In genomic region chr19:40510387-40511099, GRCm38 (mm10) we compare ENCODE assay signal across 10 mouse cellular contexts. TPM values are rescaled to one million over a fixed set of nuclear protein-coding genes. Genes with fewer than 3 reads are reported as not detected.
A peak's percentile ranks its signal among the peaks of the same experiment; 100 is the strongest.
DNase-seq lines count a peak whose midpoint lies in the region; ATAC-seq and TF ChIP-seq lines count a peak whose summit lies in the region.
"Had no signal": no experiment of that assay in that cellular context is flagged by ENCODE, and none has a peak within 500 bp of the region (broad histone marks: within the 10 kb centered on the region; RNA-seq: fewer than 3 reads in every experiment).

No protein-coding gene starts in this region.

- no peak for TF ChIP-seq CTCF in lung, embryonic 14.5 days (IDR thresholded peaks at IDR 0.05; ENCODE audit: low read depth)

- WGBS in forebrain, embryonic 12.5 days: 81% methylated on average over 13 of the region's 13 CpGs
- 87% methylated on average over 13 of the region's 13 CpGs for WGBS in forebrain, embryonic 10.5 days
- WGBS in lung, embryonic 14.5 days: 54% methylated on average over 13 of the region's 13 CpGs
- WGBS in neural tube, embryonic 14.5 days: 67% methylated on average over 13 of the region's 13 CpGs

- no peak overlapping the region for H3K4me3 ChIP-seq in forebrain, embryonic 12.5 days (replicated peaks)
- no peak overlapping the region for H3K4me3 ChIP-seq in forebrain, embryonic 10.5 days
- no peak overlapping the region for H3K4me3 ChIP-seq in lung, embryonic 14.5 days (ENCODE audit: low read depth, low read length)
- peak overlapping the region; percentile 63 for H3K4me3 ChIP-seq in neural tube, embryonic 14.5 days (ENCODE audit: low read depth, low read length)

- 0 out of 2 replicates have a peak, but pooled peaks cover 3% of the 10 kb centered on the region for H3K36me3 ChIP-seq in forebrain, embryonic 12.5 days (replicated peaks)
- no peaks in the 10 kb centered on the region for H3K36me3 ChIP-seq in forebrain, embryonic 10.5 days (replicated peaks)
- H3K36me3 ChIP-seq in lung, embryonic 14.5 days (ENCODE audit: insufficient read depth): no peaks in the 10 kb centered on the region
- H3K36me3 ChIP-seq in neural tube, embryonic 14.5 days (ENCODE audit: control insufficient read depth, insufficient read depth, low read length): no peaks in the 10 kb centered on the region

- no peaks in the 10 kb centered on the region for H3K27me3 ChIP-seq in forebrain, embryonic 12.5 days
- H3K27me3 ChIP-seq in forebrain, embryonic 10.5 days (ENCODE audit: poor library complexity, severe bottlenecking): no peaks in the 10 kb centered on the region
- no peaks in the 10 kb centered on the region for H3K27me3 ChIP-seq in lung, embryonic 14.5 days (ENCODE audit: insufficient read depth, low read length)
- H3K27me3 ChIP-seq in neural tube, embryonic 14.5 days (ENCODE audit: control insufficient read depth, insufficient read depth, low read length): no peaks in the 10 kb centered on the region

- H3K4me2 ChIP-seq in forebrain, embryonic 12.5 days: peak overlapping the region; percentile 24; the same call in 1 of the 2 replicates
- H3K4me2 ChIP-seq in lung, embryonic 14.5 days: peak overlapping the region; percentile 96
- H3K4me2 ChIP-seq in neural tube, embryonic 14.5 days (ENCODE audit: low read depth, low read length): peak overlapping the region; percentile 78

- no peak for DNase-seq in forebrain, embryonic 10.5 days (ENCODE audit: extremely low spot score, low spot score)
- no peak for DNase-seq in lung, embryonic 14.5 days
- DNase-seq in lung, postnatal 14 days: no peak
- peak; percentile 6 for DNase-seq in induced T-regulatory cell, adult 2 months (ENCODE audit: low read depth)
- DNase-seq in c-Kit-positive CD71-positive TER-119-positive erythroid progenitor cells, embryonic 14.5 days (ENCODE audit: low spot score): no peak
- no peak for DNase-seq in kidney, adult 8-10 months
- DNase-seq: kidney, postnatal 10 days; thymus, adult 2 months had no signal

- ATAC-seq in forebrain, embryonic 12.5 days (ENCODE audit: low FRiP score): no peak
- no peak for ATAC-seq in lung, embryonic 14.5 days (ENCODE audit: insufficient read depth)
- no peak for ATAC-seq in neural tube, embryonic 14.5 days (ENCODE audit: low read depth)

- H3K27ac ChIP-seq in forebrain, embryonic 12.5 days: no peak overlapping the region
- H3K27ac ChIP-seq in forebrain, embryonic 10.5 days: no peak overlapping the region
- H3K27ac ChIP-seq in lung, embryonic 14.5 days (ENCODE audit: low read depth): no peak overlapping the region
- peak overlapping the region; percentile 34; the same call in 1 of the 2 replicates for H3K27ac ChIP-seq in neural tube, embryonic 14.5 days (ENCODE audit: low read depth, low read length)

- H3K4me1 ChIP-seq in forebrain, embryonic 12.5 days: peaks cover 20% of the 10 kb centered on the region
- H3K4me1 ChIP-seq in forebrain, embryonic 10.5 days: peaks cover 17% of the 10 kb centered on the region
- peaks cover 3% of the 10 kb centered on the region; the same call in 1 of the 2 replicates for H3K4me1 ChIP-seq in lung, embryonic 14.5 days (ENCODE audit: insufficient read depth)
- peaks cover 24% of the 10 kb centered on the region for H3K4me1 ChIP-seq in neural tube, embryonic 14.5 days (ENCODE audit: control insufficient read depth, insufficient read depth, low read length)

- H3K9ac ChIP-seq in forebrain, embryonic 12.5 days: 0 out of 2 replicates have a peak overlapping the region, but pooled peaks have one; percentile 4
- H3K9ac ChIP-seq in lung, embryonic 14.5 days: no peak overlapping the region
- H3K9ac ChIP-seq in neural tube, embryonic 14.5 days (replicated peaks; ENCODE audit: low read depth, low read length): peak overlapping the region; percentile 25; the same call in 1 of the 2 replicates

- no peaks in the 10 kb centered on the region for H3K9me3 ChIP-seq in forebrain, embryonic 12.5 days
- H3K9me3 ChIP-seq in forebrain, embryonic 10.5 days: peaks cover 2% of the 10 kb centered on the region; the same call in 1 of the 2 replicates
- H3K9me3 ChIP-seq in lung, embryonic 14.5 days (ENCODE audit: low read depth, low read length): no peaks in the 10 kb centered on the region
- H3K9me3 ChIP-seq in neural tube, embryonic 14.5 days (ENCODE audit: control insufficient read depth, low read length): no peaks in the 10 kb centered on the region

RNA-seq across cellular contexts. Expression of gene Sorbs1, which starts 3.0 kb away (rescaled TPM):
- 66.8 and 69.3 TPM in 2 replicates for polyA plus RNA-seq in forebrain, embryonic 12.5 days (2016; fragmentation: Nextera tagmentation; extraction: Ambion mirVana)
- polyA plus RNA-seq in forebrain, embryonic 10.5 days (2016; fragmentation: Nextera tagmentation; extraction: Ambion mirVana): 36.3 and 39.0 TPM in 2 replicates
- polyA plus RNA-seq in lung, embryonic 14.5 days (2014; fragmentation: Nextera tagmentation; extraction: Ambion mirVana): 46.6 and 50.7 TPM in 2 replicates
- polyA plus RNA-seq in neural tube, embryonic 14.5 days (2014; fragmentation: Nextera tagmentation; extraction: Ambion mirVana): 117 and 133 TPM in 2 replicates

Comparison
In these comparisons a context has a peak if more than half of its experiments do, and no peak if none do; other contexts are left out.
1. H3K4me2 ChIP-seq: peak in every context shown above with its lines; median percentile 96 in lung, embryonic 14.5 days; 78 in neural tube, embryonic 14.5 days; 24 in forebrain, embryonic 12.5 days.